Mouse (Mus musculus): ENCODE results near the gene Esx1. TPM values are rescaled to one million over a fixed set of nuclear protein-coding genes. Genes with fewer than 3 reads are reported as not detected.

The Esx1 gene
- polyA plus RNA-seq, 1 experiment = not detected

DNA sequence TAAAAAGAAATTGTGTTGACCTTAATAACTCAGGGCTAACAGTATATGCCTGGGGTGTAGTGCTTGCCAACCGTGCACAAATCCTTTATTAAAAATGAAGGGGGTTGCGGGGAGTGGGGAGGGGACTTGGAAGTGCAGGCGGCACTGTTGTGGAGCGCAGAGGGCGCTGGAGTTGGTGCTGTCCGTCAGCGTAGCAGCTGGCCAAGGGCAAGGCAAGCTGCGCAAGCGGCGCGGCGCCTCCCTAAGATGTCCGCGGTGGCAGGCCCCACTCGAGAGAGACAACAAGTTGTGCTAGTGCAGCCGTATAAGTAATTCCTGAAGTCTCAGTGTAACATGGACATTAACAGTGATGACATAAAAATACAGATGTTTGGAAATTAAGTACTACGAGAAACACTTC is 5.7 kb upstream of the Esx1 start:
- Histone ChIP-seq H3K27ac (ENCODE audit: insufficient read depth, low read length) (no peak overlapping the region), H3K4me3 (ENCODE audit: insufficient read depth, low read length) (no peak overlapping the region), H3K4me1 (ENCODE audit: control insufficient read depth, insufficient read depth, low read length) (no peaks in the 10 kb centered on the region)
- no peak for TF ChIP-seq POLR2A (IDR thresholded peaks at IDR 0.05; ENCODE audit: low read depth, low read length)
- no peak for TF ChIP-seq CTCF (IDR thresholded peaks at IDR 0.05; ENCODE audit: borderline replicate concordance, insufficient read depth, low read length)

DNA sequence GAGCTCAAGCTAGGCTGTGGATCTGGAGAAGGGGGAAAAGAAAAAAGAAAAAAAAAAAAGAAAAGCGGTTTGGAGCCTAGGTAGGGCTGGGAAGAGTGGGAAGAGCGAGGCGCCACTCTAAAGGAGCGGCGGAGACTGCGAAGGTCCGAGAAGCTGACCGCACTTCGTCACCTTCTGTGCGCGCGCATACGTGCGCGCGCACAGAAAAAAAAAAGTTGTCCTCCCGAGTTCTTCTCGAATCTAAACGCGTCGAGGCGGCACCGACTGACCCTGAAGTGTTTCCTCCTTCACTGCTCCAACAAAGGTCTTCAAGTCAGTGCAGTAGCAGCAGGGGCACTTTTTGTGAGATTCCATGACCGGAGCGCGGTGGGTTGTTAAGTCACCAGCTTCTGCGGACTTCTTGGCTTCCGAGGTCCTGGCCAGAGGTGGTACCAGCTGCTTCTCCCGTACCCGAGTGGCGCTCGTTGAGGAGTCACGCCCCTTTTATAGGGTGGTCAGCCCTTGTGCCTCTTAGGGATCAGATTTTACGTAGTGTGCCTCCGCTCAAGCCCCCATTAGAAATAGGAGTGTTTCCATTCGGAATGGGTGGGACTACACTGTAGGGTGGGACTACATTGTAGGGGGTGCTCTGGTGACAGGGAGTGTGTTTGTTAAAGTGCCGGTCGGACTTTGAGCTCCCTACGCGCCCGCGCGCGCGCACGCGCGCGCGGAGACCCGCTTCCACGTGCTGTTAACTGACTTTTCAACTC is 2.0 kb downstream of the Esx1 start:
- no peak for TF ChIP-seq POLR2A (IDR thresholded peaks at IDR 0.05; ENCODE audit: low read depth, low read length)
- no peak for TF ChIP-seq CTCF (IDR thresholded peaks at IDR 0.05; ENCODE audit: borderline replicate concordance, insufficient read depth, low read length)
- peak overlapping the region; percentile 2; the same call in 1 of the 2 replicates for H3K4me3 ChIP-seq (ENCODE audit: insufficient read depth, low read length)
- H3K4me1 ChIP-seq (ENCODE audit: control insufficient read depth, insufficient read depth, low read length) = no peaks in the 10 kb centered on the region
- no peak overlapping the region for H3K27ac ChIP-seq (ENCODE audit: insufficient read depth, low read length)

DNA sequence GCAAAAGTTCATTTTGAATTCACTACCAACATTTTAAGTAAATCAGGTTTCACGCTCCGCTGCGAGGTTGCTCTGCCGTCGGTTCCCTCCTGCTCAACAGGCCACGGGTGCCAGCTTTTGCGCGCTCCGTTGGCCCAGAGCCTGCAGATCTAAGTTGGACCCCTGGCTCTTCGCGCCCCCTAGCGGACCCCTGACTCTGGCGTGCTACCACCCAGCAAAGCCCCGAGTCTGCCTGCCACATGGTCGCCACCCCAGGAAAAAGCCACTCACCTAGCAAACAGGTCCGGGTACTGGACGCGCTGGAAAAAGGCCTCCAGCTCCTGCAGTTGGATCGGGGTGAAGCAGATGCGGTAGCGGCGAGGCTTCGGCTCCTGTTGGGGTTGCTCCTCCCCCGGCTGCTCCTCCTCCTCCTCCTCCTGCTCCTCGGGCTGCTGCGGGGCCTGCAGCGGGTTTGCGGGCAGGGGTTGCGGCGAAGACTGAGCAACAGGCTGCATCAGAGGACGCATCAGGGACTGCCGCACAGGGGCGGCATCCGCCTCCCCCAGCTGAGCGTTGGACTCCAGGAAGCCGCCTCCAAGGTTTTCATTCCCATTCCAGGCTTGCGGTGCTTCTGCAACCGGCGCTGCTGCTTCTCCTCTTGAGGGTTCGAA is 3.7 kb downstream of the Esx1 start:
- H3K4me1 ChIP-seq (ENCODE audit: control insufficient read depth, insufficient read depth, low read length) = no peaks in the 10 kb centered on the region
- H3K4me3 ChIP-seq (ENCODE audit: insufficient read depth, low read length) = no peak overlapping the region
- TF ChIP-seq POLR2A (IDR thresholded peaks at IDR 0.05; ENCODE audit: low read depth, low read length) (no peak), CTCF (IDR thresholded peaks at IDR 0.05; ENCODE audit: borderline replicate concordance, insufficient read depth, low read length) (no peak)
- H3K27ac ChIP-seq (ENCODE audit: insufficient read depth, low read length) = no peak overlapping the region

DNA sequence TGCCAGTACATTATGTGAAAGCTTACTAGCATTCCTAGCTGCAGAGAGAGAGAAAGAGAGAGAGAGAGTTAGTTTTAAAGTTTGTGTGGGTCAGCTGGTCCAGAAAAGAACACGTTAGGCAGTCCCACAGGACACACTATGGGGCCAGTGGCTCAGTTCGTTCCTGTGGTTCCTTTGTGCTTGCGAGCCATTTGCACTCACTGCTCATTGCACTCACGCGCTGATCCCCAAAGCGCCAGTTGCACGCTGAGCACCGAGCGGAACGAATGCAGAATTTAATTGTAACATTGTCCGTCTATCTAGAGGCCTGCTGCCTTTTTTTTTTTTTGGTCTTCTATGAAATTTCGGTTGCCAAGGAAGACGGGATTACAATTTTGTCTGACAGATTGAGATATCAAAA is 15.4 kb downstream of the Esx1 start:
- no peak for TF ChIP-seq CTCF (IDR thresholded peaks at IDR 0.05; ENCODE audit: borderline replicate concordance, insufficient read depth, low read length)
- TF ChIP-seq POLR2A (IDR thresholded peaks at IDR 0.05; ENCODE audit: low read depth, low read length) = no peak
- Histone ChIP-seq H3K4me3 (ENCODE audit: insufficient read depth, low read length) (no peak overlapping the region), H3K27ac (ENCODE audit: insufficient read depth, low read length) (no peak overlapping the region), H3K4me1 (ENCODE audit: control insufficient read depth, insufficient read depth, low read length) (no peaks in the 10 kb centered on the region)

DNA sequence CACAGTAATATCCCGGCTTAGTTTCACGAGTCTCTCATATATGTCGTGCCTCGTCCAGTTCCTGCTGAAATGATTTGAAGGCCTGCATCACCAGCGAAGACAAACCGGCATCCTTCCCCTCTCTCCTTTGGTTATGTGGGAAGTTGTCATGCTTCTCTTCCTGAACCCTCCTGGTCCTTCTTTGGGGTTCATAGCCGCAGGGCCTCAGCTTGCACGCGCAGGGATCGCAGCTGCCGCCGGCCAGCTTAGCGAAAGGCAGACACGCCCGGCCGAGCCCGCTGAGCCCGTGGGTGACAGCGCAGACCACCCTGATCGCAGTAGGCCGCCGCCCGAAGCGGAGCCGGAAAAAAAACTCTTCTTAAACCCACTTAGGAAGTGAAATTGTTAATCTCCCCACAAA is 17.4 kb downstream of the Esx1 start:
- TF ChIP-seq CTCF (IDR thresholded peaks at IDR 0.05; ENCODE audit: borderline replicate concordance, insufficient read depth, low read length) = no peak
- TF ChIP-seq POLR2A (IDR thresholded peaks at IDR 0.05; ENCODE audit: low read depth, low read length) = no peak

More for the DNA sequence above, 17.4 kb downstream of the Esx1 start:
- no peak overlapping the region for H3K4me3 ChIP-seq (ENCODE audit: insufficient read depth, low read length)
- no peaks in the 10 kb centered on the region for H3K4me1 ChIP-seq (ENCODE audit: control insufficient read depth, insufficient read depth, low read length)
- no peak overlapping the region for H3K27ac ChIP-seq (ENCODE audit: insufficient read depth, low read length)

Other genes with a start within 250 kb of the Esx1 start
- not detected in 2 replicates for gene H2bfm, start 194.8 kb downstream of the Esx1 start, polyA plus RNA-seq (2011; ENCODE audit: insufficient read length, low read depth, missing spikeins)
- gene Tmsb15b2, start 146.6 kb downstream of the Esx1 start, polyA plus RNA-seq (2011; ENCODE audit: insufficient read length, low read depth, missing spikeins) = 3.9 and 4.5 TPM in 2 replicates
- gene Tmsb15l, start 145.2 kb downstream of the Esx1 start, polyA plus RNA-seq (2011; ENCODE audit: insufficient read length, low read depth, missing spikeins) = 1.1 TPM in 1 of 2 replicates, not detected in the other
- gene Tmsb15b1, start 145.2 kb downstream of the Esx1 start, polyA plus RNA-seq (2011; ENCODE audit: insufficient read length, low read depth, missing spikeins) = 16.7 and 18.6 TPM in 2 replicates
- 2.7 and 4.5 TPM in 2 replicates for gene Zcchc18, start 128.9 kb downstream of the Esx1 start, polyA plus RNA-seq (2011; ENCODE audit: insufficient read length, low read depth, missing spikeins)
- 6.7 and 8.0 TPM in 2 replicates for gene Slc25a53, start 83.8 kb downstream of the Esx1 start, polyA plus RNA-seq (2011; ENCODE audit: insufficient read length, low read depth, missing spikeins)
- gene Fam199x, start 72.5 kb downstream of the Esx1 start, polyA plus RNA-seq (2011; ENCODE audit: insufficient read length, low read depth, missing spikeins) = 7.9 and 8.1 TPM in 2 replicates